Mouse (Mus musculus) spleen, adult 2 months (tissue): Measurements from ENCODE around the gene Gm49673.

Experiments
- CTCF ChIP-seq: fragments of 200-500 bp; IDR thresholded peaks from 2 replicates; pipeline ENCODE4 v1.5.1; 2011; ENCODE audit warnings: mild to moderate bottlenecking, inconsistent platforms; ENCODE audit not compliant: insufficient read depth, insufficient read length, insufficient replicate concordance; ENCODE audit errors: extremely low read depth
- POLR2A ChIP-seq: fragments of 200-500 bp; IDR thresholded peaks from 2 replicates; pipeline ENCODE4 v1.6.1; 2011; ENCODE audit warnings: low read depth, low read length, inconsistent platforms

DNA sequence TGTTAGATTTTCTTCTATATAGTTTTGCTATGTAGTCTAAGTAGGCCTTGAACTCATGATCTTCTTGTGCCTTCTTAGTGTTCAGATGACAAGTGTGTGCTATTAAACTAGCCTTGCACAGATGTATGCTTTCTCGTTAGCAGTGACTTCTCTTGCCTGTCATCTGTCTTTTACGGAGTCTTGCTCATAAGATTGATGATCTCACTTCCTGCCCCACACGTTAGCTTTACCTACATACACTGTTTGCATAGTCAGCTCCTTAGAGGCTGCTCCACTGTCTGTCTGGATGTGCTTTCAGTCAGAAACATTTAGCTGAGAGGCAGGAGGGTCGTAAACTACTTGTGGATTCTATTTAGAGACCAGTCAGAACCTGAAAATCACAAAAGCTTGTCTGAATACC lies 23.5 kb upstream of the Gm49673 start:
- no peak for TF ChIP-seq POLR2A
- TF ChIP-seq CTCF = no peak
